Mouse (Mus musculus) embryo, embryonic 10.5 days (tissue): ENCODE data around the gene Fkbp11.
"Not testable (repeated sequence)": the region's sequence is repeated elsewhere in the genome, so short reads cannot be mapped to it uniquely, and the experiment has no call there.

Experiments
- DNase-seq: peaks from one replicate; pipeline ENCODE4 v3.0.0-alpha.2; 2015; ENCODE audit warnings: low spot score

The Fkbp11 gene

GRCm38 (mm10) chr15:98727443-98728321 lies at the start of gene Fkbp11:
TSS of gene Fkbp11 (minus strand) at chr15:98728198.
- peak; percentile 84 for DNase-seq

DNA sequence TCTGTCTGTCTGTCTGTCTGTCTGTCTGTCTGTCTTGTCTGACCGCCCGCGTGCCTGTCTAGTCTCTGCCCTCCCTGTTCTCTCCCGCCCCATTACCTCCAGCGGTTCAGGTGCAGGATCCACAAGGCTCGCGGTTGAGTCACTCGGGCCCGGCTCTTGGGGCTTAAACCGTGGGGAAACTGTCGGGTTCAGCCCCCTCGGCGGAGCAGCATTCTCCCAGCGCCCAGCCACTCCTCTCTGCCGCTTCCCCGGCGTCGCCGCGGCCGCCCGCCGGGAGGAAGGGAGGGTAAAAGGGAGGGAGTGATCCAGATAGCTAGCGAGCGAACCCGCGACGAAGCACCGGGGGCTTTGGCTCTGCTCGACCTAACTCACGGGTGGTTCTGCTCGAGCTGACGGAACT lies 49.8 kb upstream of the Fkbp11 start, which contains the start of gene Wnt10b:
Wnt10b (minus strand) TSS at position 389 of the 400 bp plus-strand sequence.
- DNase-seq, result no peak

DNA sequence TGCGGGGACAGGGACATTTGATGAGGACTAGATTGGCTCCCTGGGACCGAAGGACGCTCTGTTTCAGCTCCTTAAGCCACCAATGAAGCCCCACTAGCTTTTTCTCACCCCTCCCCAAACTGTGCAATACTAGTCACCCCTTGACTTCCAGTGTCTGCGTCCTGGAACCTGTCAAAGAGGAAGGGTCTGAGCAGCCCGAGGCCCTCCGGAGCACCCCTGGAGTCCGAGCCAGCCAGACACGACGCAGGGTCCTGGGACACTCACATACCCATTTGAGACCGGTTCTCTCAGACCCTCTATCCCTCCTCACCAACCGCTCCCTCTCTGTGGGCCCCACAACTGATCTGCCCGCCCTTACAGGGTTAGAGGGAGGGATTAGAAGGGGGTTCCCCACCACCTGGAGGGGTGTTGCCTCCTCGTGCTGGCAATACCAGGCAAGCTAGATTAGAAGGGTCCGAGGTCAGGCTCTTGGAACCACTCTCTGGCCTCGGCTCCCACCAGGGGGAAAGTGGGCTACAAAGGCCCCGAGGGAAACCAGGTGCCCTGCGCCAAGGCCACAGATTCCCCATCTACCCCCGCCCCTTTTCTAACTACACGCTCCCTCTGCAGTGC lies 49.1 kb upstream of the Fkbp11 start:
- no peak for DNase-seq

DNA sequence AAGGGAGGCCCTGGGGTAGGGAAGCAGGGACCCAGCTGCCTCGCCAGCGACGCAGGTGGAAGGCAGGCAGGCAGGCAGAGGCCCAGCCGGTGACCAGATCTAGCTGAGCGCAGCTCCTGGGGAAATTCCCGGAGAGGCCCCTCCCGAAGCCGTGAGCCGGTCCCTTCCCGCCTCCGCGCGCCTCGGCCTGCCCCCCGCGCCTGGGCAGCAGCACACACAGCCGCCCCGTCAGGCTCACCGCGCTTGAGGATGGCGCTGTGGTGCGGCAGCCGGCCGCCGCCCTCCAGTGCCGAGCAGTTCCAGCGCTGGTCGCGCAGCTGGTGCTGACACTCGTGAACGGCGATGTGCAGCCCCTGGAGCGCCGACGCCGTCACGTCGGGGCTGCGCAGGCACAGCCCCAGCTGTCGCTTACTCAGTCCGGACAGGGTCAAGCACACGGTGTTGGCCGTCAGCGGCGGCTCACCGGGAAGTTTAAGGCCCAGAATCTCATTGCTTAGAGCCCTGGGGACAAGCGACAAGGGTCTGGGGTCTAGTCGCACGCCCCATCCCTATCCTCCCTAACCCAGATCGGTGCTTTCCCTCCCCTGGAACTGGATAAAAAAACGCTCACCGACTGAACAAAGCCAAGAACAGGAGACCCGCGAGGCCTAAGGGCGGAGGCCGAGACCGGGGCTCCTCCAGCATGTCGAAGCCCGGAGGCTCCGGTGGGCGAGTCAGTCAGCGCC lies 48.4 kb upstream of the Fkbp11 start:
- no peak for DNase-seq

DNA sequence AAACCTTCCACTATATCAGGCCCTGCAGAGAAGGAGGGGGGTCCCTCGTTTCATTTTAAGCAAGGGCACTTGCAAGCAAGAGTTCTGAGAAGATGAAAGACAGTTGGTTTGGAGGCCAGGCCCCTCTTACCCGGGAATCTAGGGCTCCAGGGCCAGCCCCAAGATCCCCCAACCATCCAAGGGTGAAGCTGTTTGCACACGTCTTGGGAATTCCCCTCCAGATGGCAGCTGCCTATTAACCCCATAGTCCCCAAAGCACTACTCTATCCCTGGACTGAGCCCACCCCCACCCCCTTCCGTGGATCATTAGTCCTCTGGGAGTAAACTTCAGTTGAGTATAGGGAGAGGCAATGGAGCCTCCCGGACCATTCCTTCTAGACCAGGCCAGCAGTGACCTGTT lies 47.5 kb upstream of the Fkbp11 start:
- DNase-seq, result no peak

DNA sequence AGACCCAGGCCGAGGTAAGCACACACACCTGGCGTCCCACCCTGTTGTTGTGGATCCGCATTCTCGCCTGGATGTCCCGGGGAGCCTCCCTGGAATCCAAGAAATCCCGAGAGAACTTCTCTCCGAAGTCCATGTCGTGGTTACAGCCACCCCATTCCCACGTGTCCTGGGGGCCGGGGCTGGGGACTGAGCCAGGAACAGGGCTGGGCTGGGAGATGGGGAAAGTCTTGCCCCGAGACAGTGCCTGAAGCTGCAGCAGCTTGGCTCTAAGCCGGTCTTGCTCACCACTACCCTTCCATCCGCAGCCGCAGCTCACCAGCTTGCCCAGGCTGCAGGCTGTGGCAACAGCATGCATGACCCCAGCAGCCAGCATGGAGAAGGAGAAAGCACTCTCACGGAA lies 46.1 kb upstream of the Fkbp11 start:
- DNase-seq, result no peak

DNA sequence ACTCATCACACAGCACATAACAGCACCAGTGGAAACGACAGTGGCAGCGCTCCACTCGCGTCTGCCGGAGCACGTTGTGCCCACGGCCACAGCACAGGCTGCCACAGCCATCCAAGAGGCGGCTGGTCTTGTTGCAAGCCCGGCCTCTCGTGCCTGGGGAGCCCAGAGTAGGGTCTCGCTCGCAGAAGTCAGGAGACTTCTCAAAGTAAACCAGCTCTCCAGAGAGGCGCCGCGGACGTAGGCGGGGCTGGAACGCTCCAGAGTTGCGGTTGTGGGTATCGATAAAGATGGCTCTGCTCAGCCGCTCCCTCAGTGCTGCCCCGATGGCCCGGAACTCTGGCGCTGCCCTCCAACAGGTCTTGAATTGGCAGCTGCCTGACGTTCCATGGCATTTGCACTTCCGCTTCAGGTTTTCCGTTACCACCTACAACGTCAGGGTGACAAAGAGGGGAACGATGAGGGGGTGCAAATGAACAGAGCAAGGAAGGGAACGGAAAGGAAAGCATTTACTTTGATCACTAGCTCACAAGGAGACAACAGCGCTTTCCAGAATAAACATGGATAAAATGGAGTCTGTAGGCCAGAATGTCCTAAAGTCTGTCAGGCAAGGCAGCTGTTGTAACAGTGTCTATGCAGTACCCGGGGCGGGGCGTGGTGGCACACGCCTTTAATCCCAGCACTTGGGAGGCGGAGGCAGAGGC lies 44.7 kb upstream of the Fkbp11 start:
- DNase-seq, result peak; percentile 61

- no peak for DNase-seq
Observed at GRCm38 (mm10) chr15:98771813-98772425, 43.9 kb upstream of the Fkbp11 start.

- no peak for DNase-seq
Observed at GRCm38 (mm10) chr15:98768259-98768658, 40.3 kb upstream of the Fkbp11 start.

DNA sequence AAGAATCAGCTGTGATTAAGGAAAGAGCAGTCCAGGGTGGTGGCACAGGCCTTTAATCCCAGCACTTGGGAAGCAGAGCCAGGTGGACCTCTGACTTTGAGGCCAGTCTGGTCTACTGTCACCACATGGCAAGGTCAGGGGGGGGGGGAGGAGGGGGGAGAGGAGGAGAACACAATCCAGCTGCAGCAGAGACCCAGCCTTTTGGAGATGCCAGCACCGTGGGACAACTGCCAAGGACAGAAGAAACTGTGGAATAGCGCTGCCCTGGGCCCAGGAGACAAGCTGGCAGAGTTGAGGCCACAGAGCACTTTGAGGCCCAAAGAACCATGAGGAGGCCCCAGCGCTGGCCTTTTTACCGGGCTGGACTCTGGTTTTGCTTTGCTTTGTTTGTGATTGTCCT lies 37.9 kb upstream of the Fkbp11 start:
- no peak for DNase-seq

DNA sequence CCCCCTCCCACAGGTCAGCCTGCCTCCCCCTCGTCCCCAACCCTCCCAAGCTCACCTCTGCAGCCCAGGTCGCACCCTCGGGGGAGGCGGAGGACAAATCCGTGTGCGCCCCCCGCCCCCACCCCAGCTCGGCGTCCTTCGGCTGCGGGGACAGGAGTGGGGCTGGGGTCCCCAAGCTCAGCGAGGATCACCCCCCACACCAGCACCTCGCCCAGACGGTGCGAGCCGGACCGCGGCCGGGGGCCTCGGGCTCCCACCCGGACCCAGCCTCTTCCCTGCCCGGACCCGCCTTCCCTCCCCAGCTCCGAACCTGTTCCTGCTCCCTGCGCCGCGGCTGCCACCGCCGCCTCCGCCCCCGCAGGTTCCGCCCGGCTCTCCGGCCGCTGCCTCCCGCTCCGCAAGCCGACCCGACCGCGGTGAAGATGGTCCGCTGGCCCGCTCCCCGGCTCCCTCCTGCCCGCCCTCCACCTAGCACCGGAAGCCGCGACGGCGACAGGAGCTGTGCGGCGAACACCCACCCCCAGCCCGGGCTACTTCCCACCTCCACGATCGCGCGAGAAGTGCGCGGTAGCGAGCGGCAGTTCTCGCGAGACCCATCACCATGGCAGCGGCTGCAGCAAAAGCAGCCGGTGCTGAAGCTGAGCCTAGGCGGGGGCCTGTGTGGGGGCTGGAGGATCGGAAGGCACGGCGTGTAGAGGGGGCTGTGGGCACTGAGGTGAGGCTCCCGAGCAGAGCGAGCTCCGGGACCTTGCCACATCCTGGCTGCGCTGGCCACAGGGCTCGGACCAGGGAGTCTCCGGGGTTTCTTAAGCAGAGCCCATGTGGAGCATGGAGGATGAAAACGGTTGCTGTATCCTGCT lies 34.9 kb upstream of the Fkbp11 start, which contains the start of gene Arf3:
Arf3 (minus strand) TSS at position 545 of the 860 bp plus-strand sequence.
- peak; percentile 97 for DNase-seq

GRCm38 (mm10) chr15:98762201-98762621 lies 34.2 kb upstream of the Fkbp11 start:
- DNase-seq, result peak; percentile 84

DNA sequence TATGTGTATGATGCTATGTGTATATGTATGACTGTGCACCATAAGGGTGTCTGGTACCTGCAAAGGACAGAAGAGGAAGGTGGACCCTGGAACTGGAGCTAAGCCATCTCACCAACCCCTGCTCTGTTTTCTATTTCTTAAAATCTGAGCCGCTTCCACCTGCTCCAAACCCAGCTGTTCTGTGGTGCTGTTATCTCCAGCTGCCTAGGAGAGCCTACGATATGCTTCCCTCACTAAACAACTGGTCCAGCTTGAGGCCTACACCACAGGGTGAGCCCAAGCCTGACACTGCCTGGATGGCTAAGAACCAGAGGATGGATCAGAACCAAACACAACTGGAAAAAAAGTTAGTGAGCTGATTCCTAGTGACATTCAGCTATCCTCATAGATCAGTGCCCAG lies 26.1 kb upstream of the Fkbp11 start:
- no peak for DNase-seq

GRCm38 (mm10) chr15:98753021-98753423 lies 25.0 kb upstream of the Fkbp11 start:
- no peak for DNase-seq

- DNase-seq, result no peak
Observed at GRCm38 (mm10) chr15:98749093-98749492, 21.1 kb upstream of the Fkbp11 start.

DNA sequence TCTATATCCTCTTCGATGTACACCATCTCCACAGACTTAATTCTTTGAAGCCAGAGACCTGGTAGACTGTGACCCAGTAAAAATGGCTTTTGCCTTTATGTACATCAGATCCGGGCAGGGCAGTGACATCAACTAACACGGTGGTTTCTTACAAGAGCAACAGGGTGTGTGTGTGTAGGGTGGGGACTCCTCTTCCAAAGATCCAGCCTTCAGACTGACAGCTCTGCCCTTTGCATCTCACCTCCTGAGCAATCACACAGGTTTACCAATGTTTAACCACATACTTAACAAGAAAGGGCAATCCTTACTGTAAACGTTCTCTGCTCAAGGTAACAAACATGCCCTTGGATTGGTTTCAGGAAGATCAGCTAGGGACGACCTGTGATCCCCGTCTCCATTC lies 19.3 kb upstream of the Fkbp11 start:
- DNase-seq, result no peak

DNA sequence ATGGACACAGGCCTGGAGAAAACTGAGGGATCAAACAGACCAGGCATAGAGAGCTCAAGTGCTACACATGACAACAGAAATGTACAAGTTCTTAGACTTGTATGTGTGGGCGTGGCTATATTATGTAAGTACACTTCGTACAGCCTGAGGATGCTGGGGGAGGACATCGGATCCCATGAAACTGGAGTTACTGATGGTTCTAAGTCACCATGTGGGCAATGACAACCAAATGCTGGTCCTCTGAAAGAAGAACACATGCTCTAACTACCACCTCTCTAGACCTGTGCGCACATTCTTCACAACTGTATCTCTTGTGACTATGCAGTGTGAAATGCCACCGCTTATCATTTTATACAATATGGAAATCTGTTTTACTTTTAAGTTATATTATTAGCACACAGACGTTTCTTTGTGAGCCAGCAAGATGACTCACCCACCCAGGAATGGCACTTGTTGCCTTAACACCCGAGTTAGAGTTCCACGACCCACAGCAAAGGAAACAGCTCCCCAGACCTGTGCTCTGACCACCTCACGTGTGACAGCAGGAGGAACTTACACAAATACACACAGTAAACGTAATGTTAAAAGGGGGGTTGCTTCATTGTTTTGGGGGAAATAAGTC lies 18.5 kb upstream of the Fkbp11 start:
- DNase-seq, result no peak

GRCm38 (mm10) chr15:98743863-98744262 lies 15.9 kb upstream of the Fkbp11 start:
- not testable (repeated sequence) for DNase-seq

DNA sequence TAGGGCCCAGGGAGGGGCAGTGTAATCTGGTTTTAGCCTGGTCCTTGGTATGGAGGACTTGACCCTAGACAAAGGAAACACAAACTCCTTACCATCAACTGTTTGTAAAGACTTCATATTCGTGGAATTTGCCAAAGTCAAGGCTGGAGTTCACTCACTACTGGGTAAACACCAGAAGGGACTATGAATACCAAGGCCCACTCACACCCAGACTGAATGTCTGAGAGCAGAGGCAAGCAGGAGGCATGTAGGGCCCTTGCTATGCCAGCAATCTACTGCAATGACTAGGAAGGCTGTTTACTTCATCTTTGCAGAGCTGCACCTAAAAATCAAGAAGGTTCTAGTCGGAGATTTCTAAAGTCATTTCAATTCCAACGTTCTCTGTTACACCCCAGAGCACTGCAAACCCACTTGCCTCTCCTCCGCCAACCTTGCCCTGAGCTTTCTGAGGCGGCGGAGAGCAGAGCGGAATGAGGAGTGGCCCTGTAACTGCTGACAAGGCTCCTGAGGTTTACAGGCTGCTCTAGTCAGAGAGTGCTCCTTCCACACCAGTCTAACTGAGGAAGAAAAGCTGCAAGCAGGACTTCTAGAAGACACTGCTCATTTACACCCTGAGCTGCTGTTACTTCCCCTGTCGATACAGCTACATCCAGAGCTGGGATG lies 14.9 kb upstream of the Fkbp11 start:
- no peak for DNase-seq

DNA sequence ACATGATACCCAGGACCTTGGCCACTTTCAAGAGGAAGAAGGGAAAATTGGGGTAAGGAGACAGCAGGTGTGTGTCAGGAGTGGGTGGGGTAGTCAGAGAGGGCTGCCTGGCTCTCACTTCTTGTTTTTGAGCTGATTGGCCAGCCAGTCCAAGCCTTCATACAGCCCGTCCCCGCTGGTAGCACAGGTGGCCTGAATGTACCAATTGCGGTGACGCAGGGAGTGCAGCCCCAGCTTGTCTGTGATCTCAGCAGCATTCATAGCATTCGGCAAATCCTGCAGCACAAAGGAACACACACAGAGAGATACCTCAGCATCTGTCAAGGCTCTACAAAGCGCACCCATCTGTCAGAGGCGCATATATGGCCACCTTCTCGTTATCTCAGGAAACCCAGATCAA lies 12.2 kb upstream of the Fkbp11 start:
- no peak for DNase-seq
